ENCODE assay signal across 14 mouse cellular contexts in the genomic region with DNA sequence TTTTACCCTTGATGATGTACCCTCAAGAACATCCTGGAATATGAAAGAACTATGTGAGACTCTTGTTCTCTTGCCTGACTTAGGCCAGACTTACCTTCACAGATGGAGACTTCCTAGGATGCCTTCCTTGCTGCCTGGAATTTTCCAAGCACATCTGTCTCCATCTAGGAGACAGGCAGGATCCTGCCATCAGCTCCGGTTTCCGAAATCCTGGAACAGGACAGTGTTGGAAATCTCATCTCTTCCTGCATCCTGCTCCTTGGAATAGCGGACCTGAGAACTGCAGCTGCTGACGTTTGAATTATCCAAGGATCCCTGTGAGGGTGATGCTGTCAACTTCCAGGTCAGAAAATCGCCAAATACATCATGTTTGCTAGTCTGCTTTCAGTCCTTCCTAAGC.
DNase-seq lines count a peak whose midpoint lies in the region.
"Had no signal": no experiment of that assay in that cellular context is flagged by ENCODE, and none has a peak within 500 bp of the region (broad histone marks: within the 10 kb centered on the region; RNA-seq: fewer than 3 reads in every experiment).

No protein-coding gene starts in this region.

- DNase-seq in adrenal gland, postnatal 14 days: peak; percentile 7
- DNase-seq in adrenal gland, postnatal 25 days: no peak
- peak; percentile 9 for DNase-seq in adrenal gland, postnatal 36 days
- DNase-seq in kidney, adult 8-10 months: peak; percentile 39 to 47
- DNase-seq in kidney, postnatal 25 days: peak; percentile 32 to 68
- no peak for DNase-seq in urinary bladder, postnatal 10 days (ENCODE audit: low spot score)
- no peak for DNase-seq in neural tube, embryonic 10.5 days (ENCODE audit: extremely low spot score, low spot score)
- DNase-seq: cerebellum, adult 11 months; cerebellum, adult 8-10 months; cerebellum, postnatal 14 days; embryo, embryonic 11 days; gastrocnemius, postnatal 36 days; heart, adult 11 months; heart, postnatal 36 days had no signal

Comparison
In these comparisons a context has a peak if more than half of its experiments do, and no peak if none do; other contexts are left out.
1. DNase-seq: peak in adrenal gland, postnatal 14 days (single experiment), adrenal gland, postnatal 36 days (2 of 2), kidney, adult 8-10 months (2 of 2) and kidney, postnatal 25 days (2 of 2); none in adrenal gland, postnatal 25 days (single experiment), urinary bladder, postnatal 10 days (single experiment) and neural tube, embryonic 10.5 days (single experiment).